In the genomic region with DNA sequence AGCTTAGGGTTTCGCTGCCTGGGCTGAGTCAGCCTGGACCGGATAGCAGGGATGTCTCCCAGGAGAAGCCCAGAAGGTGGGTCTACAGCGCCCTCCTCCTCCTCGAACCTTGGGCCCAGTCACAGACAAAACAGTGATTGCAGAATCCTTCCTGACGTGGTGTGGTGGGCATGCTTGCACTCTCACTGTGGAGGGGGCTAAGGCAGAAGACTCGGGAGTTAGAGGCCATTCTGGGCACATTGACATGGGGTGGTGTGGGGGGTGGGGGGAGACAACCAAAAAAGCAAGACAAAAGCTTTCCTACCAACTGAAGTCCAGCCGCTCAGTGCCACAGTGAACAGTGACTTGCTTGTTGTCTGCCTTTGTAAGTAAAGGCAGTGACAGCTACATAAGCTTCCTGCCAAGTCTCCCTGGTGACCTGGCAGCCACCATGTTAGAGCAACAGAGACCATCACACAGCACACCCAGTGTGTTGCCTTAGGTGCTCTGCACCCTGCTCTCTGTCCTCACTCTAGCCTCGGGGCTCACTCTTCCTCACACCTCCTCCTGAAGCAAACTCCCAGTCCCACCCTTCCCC, we compare ENCODE assay signal across 19 mouse cellular contexts. TPM values are rescaled to one million over a fixed set of nuclear protein-coding genes. Genes with fewer than 3 reads are reported as not detected.
DNase-seq lines count a peak whose midpoint lies in the region; ATAC-seq and TF ChIP-seq lines count a peak whose summit lies in the region.
"Had no signal": no experiment of that assay in that cellular context is flagged by ENCODE, and none has a peak within 500 bp of the region (broad histone marks: within the 10 kb centered on the region; RNA-seq: fewer than 3 reads in every experiment).

No protein-coding gene starts in this region.

- no peaks in the 10 kb centered on the region; the same call in 1 of the 2 replicates for H3K4me1 ChIP-seq in cortical plate, adult 2 months (ENCODE audit: control insufficient read depth, insufficient read depth, low read length)
- H3K4me1 ChIP-seq in midbrain, embryonic 16.5 days (ENCODE audit: control insufficient read depth, insufficient read depth, low read length), result peaks cover 3% of the 10 kb centered on the region

- H3K27me3 ChIP-seq in midbrain, embryonic 16.5 days (ENCODE audit: control insufficient read depth, insufficient read depth, low read depth, low read length), result no peaks in the 10 kb centered on the region
- H3K27me3 ChIP-seq: forebrain, embryonic 13.5 days; heart, embryonic 15.5 days; limb, embryonic 13.5 days; stomach, embryonic 15.5 days had no signal

- WGBS in midbrain, embryonic 16.5 days, result 90% methylated on average over 8 of the region's 8 CpGs

- peaks cover 44% of the 10 kb centered on the region for H3K36me3 ChIP-seq in midbrain, embryonic 16.5 days (ENCODE audit: control insufficient read depth, insufficient read depth, low read length)

- H3K4me2 ChIP-seq in midbrain, embryonic 16.5 days (ENCODE audit: low read length), result no peak overlapping the region
- H3K4me2 ChIP-seq: forebrain, embryonic 13.5 days; heart, embryonic 15.5 days; limb, embryonic 13.5 days; stomach, embryonic 15.5 days had no signal

- no peak for TF ChIP-seq CTCF in cortical plate, adult 2 months (IDR thresholded peaks at IDR 0.05; ENCODE audit: extremely low read depth, insufficient read depth, low read length)

- no peak for TF ChIP-seq POLR2A in cortical plate, adult 2 months (IDR thresholded peaks at IDR 0.05; ENCODE audit: extremely low read depth, insufficient read depth, low read length)

- H3K9ac ChIP-seq in midbrain, embryonic 16.5 days (ENCODE audit: low read depth, low read length), result no peak overlapping the region
- H3K9ac ChIP-seq: forebrain, embryonic 13.5 days; heart, embryonic 15.5 days; limb, embryonic 13.5 days; liver, embryonic 14.5 days; stomach, embryonic 15.5 days had no signal

- H3K9me3 ChIP-seq in midbrain, embryonic 16.5 days (replicated peaks; ENCODE audit: control insufficient read depth, low read length, poor library complexity, severe bottlenecking), result no peaks in the 10 kb centered on the region
- H3K9me3 ChIP-seq: forebrain, embryonic 13.5 days; heart, embryonic 15.5 days; limb, embryonic 13.5 days; stomach, embryonic 15.5 days had no signal

- H3K27ac ChIP-seq in cortical plate, adult 2 months (ENCODE audit: insufficient read depth, low read length), result peak overlapping the region; percentile 50
- H3K27ac ChIP-seq in midbrain, embryonic 16.5 days (ENCODE audit: low read length), result peak overlapping the region; percentile 36; the same call in 1 of the 2 replicates
- H3K27ac ChIP-seq: forebrain, embryonic 13.5 days; heart, embryonic 15.5 days; limb, embryonic 13.5 days; liver, embryonic 14.5 days; stomach, embryonic 15.5 days had no signal

- DNase-seq in frontal cortex, postnatal 14 days (ENCODE audit: low spot score in 2 of 2), result no peak
- DNase-seq in layer of hippocampus, adult 9-11 months, result peak; percentile 67
- no peak for DNase-seq in layer of hippocampus, adult 18-20 months (ENCODE audit: low spot score in 2 of 2)
- DNase-seq in lung, postnatal 10 days, result no peak
- DNase-seq in spleen, adult 12 weeks (ENCODE audit: low spot score), result no peak
- DNase-seq: adrenal gland, postnatal 14 days; gastrocnemius, postnatal 10 days; heart, adult 18-20 months; kidney, adult 2 months; kidney, postnatal 14 days; thymus, postnatal 14 days had no signal

- 0 out of 2 replicates have a peak, but pooled peaks have one; percentile 24 for ATAC-seq in frontal cortex, adult (ENCODE audit: low TSS enrichment)
- peak; percentile 69 for ATAC-seq in midbrain, embryonic 16.5 days
- ATAC-seq: forebrain, embryonic 13.5 days had no signal

- H3K4me3 ChIP-seq in cortical plate, adult 2 months (ENCODE audit: insufficient read depth, low read length), result no peak overlapping the region
- H3K4me3 ChIP-seq in midbrain, embryonic 16.5 days (ENCODE audit: low read depth, low read length), result no peak overlapping the region
- H3K4me3 ChIP-seq: forebrain, embryonic 13.5 days; heart, embryonic 15.5 days; limb, embryonic 13.5 days; stomach, embryonic 15.5 days had no signal

RNA-seq across cellular contexts. Expression of gene Ttll3, which starts 4.6 kb away (rescaled TPM):
- total RNA-seq in layer of hippocampus, adult 18-20 months (2021), result 10 to 100 TPM; 14.8 to 17.6 TPM
- polyA plus RNA-seq in cortical plate, adult 2 months (2012; rRNA removed), result 22.4 and 26.0 TPM in 2 replicates
- polyA plus RNA-seq in midbrain, embryonic 16.5 days (2015; fragmentation: Nextera tagmentation; extraction: Ambion mirVana), result 13.2 and 15.8 TPM in 2 replicates

RNA-seq across cellular contexts. Expression of gene Arpc4, which starts 6.5 kb away (rescaled TPM):
- 100 to 1,000 TPM; 302 to 314 TPM for total RNA-seq in layer of hippocampus, adult 18-20 months (2021)
- polyA plus RNA-seq in cortical plate, adult 2 months (2012; rRNA removed), result 156 and 177 TPM in 2 replicates
- 442 and 475 TPM in 2 replicates for polyA plus RNA-seq in midbrain, embryonic 16.5 days (2015; fragmentation: Nextera tagmentation; extraction: Ambion mirVana)

RNA-seq across cellular contexts. Expression of gene Tada3, which starts 6.8 kb away (rescaled TPM):
- total RNA-seq in layer of hippocampus, adult 18-20 months (2021), result 10 to 100 TPM; 47.3 to 51.0 TPM
- 57.1 and 57.3 TPM in 2 replicates for polyA plus RNA-seq in cortical plate, adult 2 months (2012; rRNA removed)
- polyA plus RNA-seq in midbrain, embryonic 16.5 days (2015; fragmentation: Nextera tagmentation; extraction: Ambion mirVana), result 75.5 and 82.2 TPM in 2 replicates

RNA-seq across cellular contexts. Expression of gene Rpusd3, which starts 34.7 kb away (rescaled TPM):
- total RNA-seq in layer of hippocampus, adult 18-20 months (2021), result 10 to 100 TPM; 28.6 to 30.3 TPM
- polyA plus RNA-seq in cortical plate, adult 2 months (2012; rRNA removed), result 37.0 and 38.6 TPM in 2 replicates
- polyA plus RNA-seq in midbrain, embryonic 16.5 days (2015; fragmentation: Nextera tagmentation; extraction: Ambion mirVana), result 15.5 and 20.3 TPM in 2 replicates

RNA-seq across cellular contexts. Expression of gene Camk1, which starts 40.7 kb away (rescaled TPM):
- 10 to 100 TPM; 51.8 to 53.2 TPM for total RNA-seq in layer of hippocampus, adult 18-20 months (2021)
- 119 and 123 TPM in 2 replicates for polyA plus RNA-seq in cortical plate, adult 2 months (2012; rRNA removed)
- 121 and 132 TPM in 2 replicates for polyA plus RNA-seq in midbrain, embryonic 16.5 days (2015; fragmentation: Nextera tagmentation; extraction: Ambion mirVana)
